Mouse (Mus musculus) kidney, embryonic 16.5 days (tissue): ENCODE results near the gene Spc24. TPM values are rescaled to one million over a fixed set of nuclear protein-coding genes. Genes with fewer than 3 reads are reported as not detected.
"Not testable (repeated sequence)": the region's sequence is repeated elsewhere in the genome, so short reads cannot be mapped to it uniquely, and the experiment has no call there.

Experiments used
- ATAC-seq: fragments of 200-750 bp; cut with Nextera tagmentation; 2 replicates; pipeline ENCODE4 v1.8.0; 2017; ENCODE audit warnings: moderate TSS enrichment; ENCODE audit not compliant: low FRiP score, low TSS enrichment
- H3K27ac ChIP-seq: fragments of 300-500 bp; sonication (generic); 2 replicates; pipeline ENCODE4 v1.5.1; 2014; ENCODE audit warnings: low read length
- H3K27me3 ChIP-seq: fragments of 300-500 bp; sonication (generic); 2 replicates; pipeline ENCODE4 v1.6.1; 2014; ENCODE audit warnings: low read length, control low read depth, mixed read lengths; ENCODE audit not compliant: insufficient read depth
- H3K36me3 ChIP-seq: fragments of 300-500 bp; sonication (generic); 2 replicates; pipeline ENCODE4 v1.6.1; 2014; ENCODE audit warnings: low read length, control low read depth, mixed read lengths; ENCODE audit not compliant: insufficient read depth
- H3K4me1 ChIP-seq: fragments of 300-500 bp; sonication (generic); 2 replicates; pipeline ENCODE4 v1.6.1; 2014; ENCODE audit warnings: low read length, control low read depth, mixed read lengths; ENCODE audit not compliant: insufficient read depth
- H3K4me2 ChIP-seq: fragments of 300-500 bp; sonication (generic); replicated peaks from 2 replicates; pipeline ENCODE4 v1.6.1; 2014; ENCODE audit warnings: low read depth, low read length
- H3K4me3 ChIP-seq: fragments of 300-500 bp; sonication (generic); 2 replicates; pipeline ENCODE4 v1.5.1; 2014; ENCODE audit warnings: mild to moderate bottlenecking, low read length
- H3K9ac ChIP-seq: fragments of 300-500 bp; sonication (generic); replicated peaks from 2 replicates; pipeline ENCODE4 v1.6.1; 2014; ENCODE audit warnings: low read length
- H3K9me3 ChIP-seq: fragments of 300-500 bp; sonication (generic); 2 replicates; pipeline ENCODE4 v1.6.1; 2016; ENCODE audit warnings: low read length, control low read depth
- WGBS: fragments of 180-500 bp; shearing (Covaris S2); extraction: QIAGEN DNeasy Blood & Tissue Kit; methylation state at CpG from one replicate; pipeline ENCODE4 v1.1.7; 2014; 5-methylcytosine and 5-hydroxymethylcytosine counted together
- polyA plus RNA-seq: library from polyadenylated mRNA; unstranded; fragments of >200 nt; fragmentation: Nextera tagmentation; extraction: Ambion mirVana; gene quantifications from 2 replicates; pipeline ENCODE4 v1.2.1, GENCODE M21; 2015

Spc24 gene
- polyA plus RNA-seq, 1 experiment from 2014 or later = 120 TPM

DNA sequence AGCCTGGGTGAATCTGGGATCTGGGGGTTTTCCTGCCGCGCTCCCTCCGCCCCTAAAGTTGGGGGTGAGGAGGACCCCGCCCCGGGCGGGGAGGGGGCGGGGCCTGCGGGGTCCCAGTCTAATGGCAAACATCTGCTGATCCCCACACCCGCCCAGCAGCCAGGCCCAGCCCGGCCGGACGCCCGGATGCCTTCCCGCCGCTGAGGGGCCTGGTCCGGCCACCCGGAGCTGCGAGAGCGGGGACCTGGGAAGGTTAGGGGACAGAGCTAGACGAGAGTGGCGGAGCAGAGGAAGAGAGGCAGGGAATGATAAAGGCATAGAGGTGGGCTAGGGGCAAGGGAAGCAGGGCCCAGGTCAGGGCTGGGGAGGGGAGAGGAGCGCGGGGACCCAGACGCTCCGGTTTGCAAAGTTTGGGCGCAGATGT is 37.8 kb upstream of the Spc24 start:
- WGBS = under 1% methylated on average over 23 of the region's 26 CpGs
- ATAC-seq = peak; percentile 60
- Histone ChIP-seq H3K9ac (peak overlapping the region; percentile 92), H3K36me3 (peaks cover 30% of the 10 kb centered on the region), H3K4me1 (peaks cover 28% of the 10 kb centered on the region), H3K9me3 (no peaks in the 10 kb centered on the region), H3K27me3 (no peaks in the 10 kb centered on the region), H3K4me2 (peak overlapping the region; percentile 70), H3K27ac (peak overlapping the region; percentile 96), H3K4me3 (peak overlapping the region; percentile 89)

DNA sequence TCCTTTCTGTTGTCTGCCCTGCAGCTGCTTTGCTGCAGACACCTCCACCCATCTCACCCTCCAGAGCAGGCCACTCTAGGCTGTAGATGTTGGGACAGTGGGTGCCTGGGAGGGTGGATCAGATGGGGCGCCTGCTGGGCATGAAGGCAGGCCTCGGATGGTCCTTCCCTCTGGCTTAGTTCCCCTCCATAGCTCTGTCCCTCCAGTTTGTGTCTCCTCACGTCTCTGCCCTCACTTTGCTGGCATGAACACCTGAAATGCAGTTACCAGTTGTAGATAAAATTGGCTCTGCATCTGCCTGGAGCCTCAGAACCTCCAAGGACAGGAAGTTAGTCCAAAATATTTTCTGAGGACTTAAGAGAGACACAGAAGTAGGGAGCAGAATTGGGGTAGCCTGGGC is 36.8 kb upstream of the Spc24 start:
- Histone ChIP-seq H3K4me2 (peak overlapping the region; percentile 70), H3K9ac (peak overlapping the region; percentile 92; the same call in 1 of the 2 replicates), H3K27me3 (no peaks in the 10 kb centered on the region), H3K4me3 (peak overlapping the region; percentile 89), H3K4me1 (peaks cover 38% of the 10 kb centered on the region), H3K9me3 (no peaks in the 10 kb centered on the region), H3K27ac (peak overlapping the region; percentile 96), H3K36me3 (peaks cover 36% of the 10 kb centered on the region)
- ATAC-seq = no peak
- 55% methylated on average over 3 of the region's 3 CpGs for WGBS

DNA sequence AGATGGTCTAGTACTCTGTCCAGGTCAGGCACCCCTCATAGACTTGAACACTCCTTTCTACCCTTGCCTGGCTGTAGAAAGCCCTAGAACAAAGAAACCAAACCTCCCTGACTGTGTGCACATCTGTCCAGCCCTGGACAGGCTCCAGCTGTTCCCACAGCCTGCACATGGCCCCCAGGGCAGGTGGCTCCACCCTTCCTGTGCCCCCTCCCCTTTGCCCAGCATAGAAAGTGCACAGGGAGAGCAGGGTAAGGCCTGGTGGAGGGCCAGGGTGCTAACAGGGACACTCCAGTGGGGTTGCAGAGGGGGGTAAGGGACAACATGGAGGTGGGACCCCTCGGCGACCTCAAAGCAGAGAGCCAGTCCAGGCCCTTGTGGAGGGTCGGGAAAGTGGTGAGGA is 36.2 kb upstream of the Spc24 start:
- Histone ChIP-seq H3K4me3 (peak overlapping the region; percentile 89), H3K9ac (peak overlapping the region; percentile 64), H3K27me3 (no peaks in the 10 kb centered on the region), H3K4me1 (peaks cover 44% of the 10 kb centered on the region), H3K4me2 (peak overlapping the region; percentile 70), H3K36me3 (peaks cover 36% of the 10 kb centered on the region), H3K9me3 (no peaks in the 10 kb centered on the region), H3K27ac (peak overlapping the region; percentile 72)
- 22% methylated on average over 3 of the region's 3 CpGs for WGBS
- no peak for ATAC-seq

DNA sequence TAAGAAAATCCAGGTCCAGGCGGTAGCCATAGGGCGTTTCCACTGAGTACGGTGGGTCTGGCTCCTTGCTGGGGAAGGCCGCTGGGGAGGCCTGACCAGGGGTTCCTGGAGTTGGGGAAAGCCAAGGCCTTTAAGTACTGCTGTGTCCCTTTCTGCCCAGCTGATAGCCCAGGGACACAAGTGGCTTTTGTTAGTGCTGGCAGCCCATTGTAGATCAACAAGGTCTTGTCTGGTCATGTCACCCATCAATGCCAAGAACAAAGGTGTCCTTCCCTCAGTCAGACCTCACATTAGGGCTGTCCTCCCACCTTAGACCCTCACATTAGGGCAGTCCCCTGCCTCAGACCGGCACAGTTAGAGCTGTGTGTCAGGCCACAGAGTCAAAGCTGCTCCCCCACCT is 35.5 kb upstream of the Spc24 start:
- Histone ChIP-seq H3K9me3 (no peaks in the 10 kb centered on the region), H3K27me3 (no peaks in the 10 kb centered on the region), H3K9ac (peak overlapping the region; percentile 64; the same call in 1 of the 2 replicates), H3K4me3 (no peak overlapping the region), H3K4me1 (peaks cover 44% of the 10 kb centered on the region), H3K4me2 (peak overlapping the region; percentile 70), H3K36me3 (peaks cover 33% of the 10 kb centered on the region), H3K27ac (peak overlapping the region; percentile 72; the same call in 1 of the 2 replicates)
- WGBS = 73% methylated on average over 5 of the region's 5 CpGs
- no peak for ATAC-seq

DNA sequence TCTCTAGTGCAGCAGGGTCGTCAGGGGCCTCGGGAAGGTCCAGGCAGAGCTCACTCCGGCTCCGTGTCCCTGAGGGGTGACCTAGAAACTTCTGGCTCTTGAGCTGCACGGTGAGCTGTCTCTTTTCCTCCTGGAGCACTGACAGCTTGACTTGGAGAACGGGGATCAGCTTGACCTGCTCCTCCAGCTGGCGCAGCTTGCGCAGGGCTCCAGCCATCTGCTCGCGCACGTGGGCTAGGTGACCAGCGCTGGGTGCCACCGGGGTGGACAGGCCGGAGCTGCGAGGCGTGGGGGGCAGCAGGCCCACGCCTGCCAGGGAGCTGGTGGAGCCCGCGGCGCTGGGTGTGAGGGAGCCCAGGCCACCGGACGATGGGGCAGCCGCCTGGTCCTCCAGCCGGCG is 34.8 kb upstream of the Spc24 start:
- H3K9me3 ChIP-seq = no peaks in the 10 kb centered on the region
- no peaks in the 10 kb centered on the region for H3K27me3 ChIP-seq
- no peak overlapping the region for H3K4me2 ChIP-seq
- H3K9ac ChIP-seq = no peak overlapping the region
- no peak overlapping the region for H3K27ac ChIP-seq
- peaks cover 44% of the 10 kb centered on the region for H3K4me1 ChIP-seq
- peaks cover 35% of the 10 kb centered on the region for H3K36me3 ChIP-seq
- H3K4me3 ChIP-seq = no peak overlapping the region
- WGBS = 95% methylated on average over 25 of the region's 25 CpGs
- ATAC-seq = no peak

DNA sequence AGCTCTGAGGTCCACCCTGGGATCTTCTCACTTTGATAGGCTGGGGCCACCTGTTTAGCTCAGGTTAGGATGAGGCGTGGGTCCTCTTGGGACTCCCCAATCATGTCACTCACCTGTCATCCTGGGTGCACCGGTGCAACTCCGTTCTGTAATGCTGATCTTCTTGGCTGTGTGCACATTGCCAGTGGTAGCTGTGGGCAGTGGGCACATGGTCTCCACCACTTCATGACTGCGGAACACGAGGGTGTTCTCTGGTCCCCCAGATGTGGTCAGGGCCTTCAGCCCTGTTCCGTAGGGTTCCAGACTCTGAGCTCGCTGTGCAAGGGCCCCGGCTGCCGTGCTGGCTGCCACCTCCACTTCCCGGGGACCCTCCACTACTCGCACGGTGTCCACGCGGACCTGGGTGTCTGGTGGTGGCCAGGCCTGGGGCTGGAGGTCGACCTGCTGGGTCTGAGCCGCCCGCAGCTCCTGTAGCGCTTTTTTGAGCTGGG is 34.3 kb upstream of the Spc24 start:
- no peak overlapping the region for H3K9ac ChIP-seq
- no peak overlapping the region for H3K27ac ChIP-seq
- no peak overlapping the region for H3K4me2 ChIP-seq
- no peak for ATAC-seq
- H3K27me3 ChIP-seq = no peaks in the 10 kb centered on the region
- H3K4me3 ChIP-seq = no peak overlapping the region
- 93% methylated on average over 18 of the region's 18 CpGs for WGBS
- peaks cover 44% of the 10 kb centered on the region for H3K4me1 ChIP-seq
- peaks cover 35% of the 10 kb centered on the region for H3K36me3 ChIP-seq
- no peaks in the 10 kb centered on the region for H3K9me3 ChIP-seq

DNA sequence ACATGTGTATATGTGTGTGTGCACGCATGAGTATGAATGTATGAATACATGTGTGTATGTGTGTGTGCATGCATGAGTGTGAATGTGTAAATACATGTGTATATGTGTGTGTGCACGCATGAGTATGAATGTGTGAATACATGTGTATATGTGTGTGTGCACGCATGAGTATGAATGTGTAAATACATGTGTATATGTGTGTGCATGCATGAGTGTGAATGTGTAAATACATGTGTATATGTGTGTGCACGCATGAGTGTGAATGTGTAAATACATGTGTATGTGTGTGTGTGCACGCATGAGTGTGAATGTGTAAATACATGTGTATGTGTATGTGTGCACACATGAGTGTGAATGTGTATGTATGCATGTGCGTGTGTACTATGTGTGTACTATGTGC is 33.4 kb upstream of the Spc24 start:
- ATAC-seq, H3K9me3 ChIP-seq, H3K4me3 ChIP-seq, H3K9ac ChIP-seq, H3K4me2 ChIP-seq, H3K27ac ChIP-seq, H3K27me3 ChIP-seq: not testable (repeated sequence)
- WGBS = 97% methylated on average over 6 of the region's 6 CpGs
- Histone ChIP-seq H3K36me3 (peaks cover 39% of the 10 kb centered on the region), H3K4me1 (peaks cover 39% of the 10 kb centered on the region)

DNA sequence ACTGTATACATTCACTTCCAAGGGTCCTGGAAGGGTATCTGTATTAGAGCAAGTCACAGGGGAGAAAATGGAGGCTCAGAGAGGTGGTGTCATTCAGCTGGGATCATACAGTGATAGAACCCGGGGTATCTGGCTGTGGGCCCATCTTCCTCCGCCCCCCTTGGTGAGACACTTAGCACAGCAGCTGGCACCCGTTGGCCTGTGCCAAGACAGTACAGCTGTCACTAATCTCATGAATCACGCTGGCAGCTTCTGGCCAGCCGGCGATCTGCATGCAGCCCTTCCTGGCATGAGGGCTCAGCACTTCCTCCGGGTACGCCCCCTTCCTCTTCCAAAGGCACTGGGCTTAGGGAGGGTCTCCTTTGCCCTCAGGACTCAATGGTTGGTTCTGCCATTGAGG is 32.5 kb upstream of the Spc24 start:
- Histone ChIP-seq H3K9ac (no peak overlapping the region), H3K4me3 (0 out of 2 replicates have a peak overlapping the region, but pooled peaks have one; percentile 7), H3K4me2 (peak overlapping the region; percentile 29), H3K27ac (peak overlapping the region; percentile 41), H3K4me1 (peaks cover 45% of the 10 kb centered on the region), H3K9me3 (no peaks in the 10 kb centered on the region), H3K27me3 (no peaks in the 10 kb centered on the region), H3K36me3 (peaks cover 40% of the 10 kb centered on the region)
- 29% methylated on average over 8 of the region's 8 CpGs for WGBS
- ATAC-seq = peak; percentile 26

DNA sequence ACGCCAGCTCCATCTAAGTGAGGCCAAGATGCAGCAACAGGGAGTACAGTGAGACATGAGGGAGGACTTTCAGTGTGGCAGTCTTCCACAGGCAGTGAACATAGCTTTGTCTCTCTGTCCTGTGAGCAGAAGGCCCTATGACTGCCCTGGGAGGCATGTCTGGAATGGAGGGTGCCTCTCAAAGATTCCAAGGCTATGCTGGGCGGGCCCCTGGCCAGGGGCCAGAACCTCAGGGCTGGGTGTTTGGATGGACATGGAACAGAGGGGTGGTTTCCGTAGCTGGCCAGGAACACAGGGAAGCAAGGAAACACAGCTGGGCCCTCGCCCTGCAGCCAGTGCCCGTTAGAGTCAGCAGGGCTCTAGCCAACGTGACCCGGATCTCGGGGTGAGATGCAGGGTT is 31.8 kb upstream of the Spc24 start:
- no peak overlapping the region for H3K4me3 ChIP-seq
- peak overlapping the region; percentile 6; the same call in 1 of the 2 replicates for H3K27ac ChIP-seq
- H3K9ac ChIP-seq = peak overlapping the region; percentile 25; the same call in 1 of the 2 replicates
- 78% methylated on average over 8 of the region's 8 CpGs for WGBS
- H3K4me2 ChIP-seq = peak overlapping the region; percentile 0; the same call in 1 of the 2 replicates
- H3K27me3 ChIP-seq = no peaks in the 10 kb centered on the region
- H3K4me1 ChIP-seq = peaks cover 47% of the 10 kb centered on the region
- H3K9me3 ChIP-seq = no peaks in the 10 kb centered on the region
- H3K36me3 ChIP-seq = peaks cover 40% of the 10 kb centered on the region
- ATAC-seq = no peak; the same call in 1 of the 2 replicates

DNA sequence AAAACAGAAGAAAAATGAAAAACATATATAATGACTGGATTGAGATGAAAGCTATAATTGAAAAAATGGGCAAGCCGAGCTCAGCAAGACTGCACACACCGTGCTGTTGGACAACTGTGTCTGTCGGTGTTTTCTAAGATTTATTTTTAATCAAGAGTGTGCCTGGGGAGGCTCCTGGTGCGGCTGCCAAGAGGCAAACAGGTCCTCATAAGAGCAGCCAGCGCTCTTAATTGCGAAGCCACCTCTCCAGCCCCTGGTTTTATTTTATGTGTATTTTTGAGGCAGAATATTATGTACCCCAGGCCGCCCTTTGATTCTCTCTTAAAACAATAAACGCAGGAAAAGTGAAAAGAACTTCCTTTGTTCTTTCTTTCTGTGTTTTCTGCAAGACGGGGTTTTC is 28.1 kb upstream of the Spc24 start:
- no peak overlapping the region for H3K9ac ChIP-seq
- no peak overlapping the region for H3K4me3 ChIP-seq
- H3K9me3 ChIP-seq = no peaks in the 10 kb centered on the region
- H3K4me1 ChIP-seq = peaks cover 33% of the 10 kb centered on the region
- H3K4me2 ChIP-seq = no peak overlapping the region
- WGBS = 61% methylated on average over 9 of the region's 9 CpGs
- no peaks in the 10 kb centered on the region for H3K27me3 ChIP-seq
- H3K36me3 ChIP-seq = peaks cover 21% of the 10 kb centered on the region
- no peak for ATAC-seq
- peak overlapping the region; percentile 15; the same call in 1 of the 2 replicates for H3K27ac ChIP-seq
